Mouse (Mus musculus) spleen, postnatal 14 days (tissue): ENCODE results near the gene Mrpl51.

Experiments
- DNase-seq, 2 experiments: peaks; one replicate each; pipeline ENCODE4 v3.0.0; 2021 to 2022; ENCODE audit warnings: low spot score in 2 of 2

Gene Mrpl51

DNA sequence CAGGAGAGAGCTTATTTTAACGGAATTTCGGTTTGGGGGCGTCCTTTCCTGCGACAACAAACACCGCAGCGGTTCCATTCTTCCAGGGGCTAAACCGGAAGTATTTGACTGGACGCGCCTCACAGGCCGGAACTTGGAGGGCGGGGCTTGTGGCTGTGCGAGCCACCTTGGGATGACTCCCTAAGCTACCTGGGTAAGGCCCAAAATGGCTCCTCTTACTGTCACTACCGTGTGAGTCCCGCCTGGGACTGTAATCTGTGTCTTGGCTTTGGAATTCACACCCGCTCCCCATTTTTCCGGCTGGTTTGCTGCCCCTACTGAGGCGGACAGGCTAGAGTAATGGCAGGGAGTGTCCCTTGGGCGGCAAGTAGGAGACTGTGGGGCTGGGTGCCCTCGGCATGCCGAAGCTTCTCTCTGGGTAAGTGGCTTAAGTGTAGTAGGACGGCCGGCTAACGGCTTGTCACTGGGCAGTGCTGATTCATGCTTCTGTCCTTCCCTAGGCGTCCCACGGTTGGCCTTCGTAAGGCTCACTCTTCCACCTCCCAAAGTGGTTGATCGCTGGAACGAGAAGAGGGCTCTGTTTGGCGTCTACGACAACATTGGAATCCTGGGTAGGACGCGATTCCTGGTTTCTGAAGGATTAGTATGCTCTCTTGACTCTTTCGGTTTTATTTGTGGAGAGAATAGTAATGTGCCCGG is 564 bp downstream of the Mrpl51 start:
- peak; percentile 82 to 89 for DNase-seq

DNA sequence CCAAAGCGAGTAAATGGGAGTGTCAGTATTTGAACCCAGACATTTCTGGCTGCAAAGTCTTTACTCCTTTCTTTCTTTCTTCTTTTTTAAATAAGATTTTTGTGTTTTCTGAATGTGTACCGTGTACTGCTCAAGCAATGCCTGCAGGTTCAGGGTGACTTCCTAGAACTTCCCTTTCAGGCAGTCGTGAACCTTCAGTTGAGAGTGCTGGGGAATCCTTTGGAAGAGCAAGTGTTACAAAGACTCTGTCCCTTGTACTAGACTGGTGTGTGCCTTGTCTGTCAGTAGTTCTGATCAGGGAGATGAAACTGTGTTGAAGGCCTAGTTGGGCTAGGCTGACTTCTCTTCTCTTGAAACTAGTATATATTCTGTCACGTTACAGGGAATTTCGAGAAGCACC is 1.2 kb downstream of the Mrpl51 start:
- no peak for DNase-seq

DNA sequence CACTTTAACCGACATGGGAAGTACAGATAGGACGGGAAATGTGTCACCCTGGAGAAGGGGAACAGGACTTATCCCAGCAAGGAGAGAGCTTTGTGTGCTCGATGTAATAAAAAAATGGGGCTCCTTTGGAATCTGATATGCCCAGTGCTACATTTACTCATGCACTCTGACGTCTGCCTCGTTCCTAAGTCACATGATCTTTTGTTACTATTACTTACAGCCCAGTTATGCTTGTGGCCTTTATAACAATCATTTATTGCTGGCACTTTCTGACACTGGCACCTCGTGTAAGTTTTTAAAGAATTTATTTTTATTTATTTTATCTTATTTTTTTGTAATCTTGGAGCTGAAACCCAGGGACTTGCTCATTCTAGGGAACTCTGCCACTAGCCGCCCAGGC is 1.8 kb downstream of the Mrpl51 start:
- DNase-seq = no peak

DNA sequence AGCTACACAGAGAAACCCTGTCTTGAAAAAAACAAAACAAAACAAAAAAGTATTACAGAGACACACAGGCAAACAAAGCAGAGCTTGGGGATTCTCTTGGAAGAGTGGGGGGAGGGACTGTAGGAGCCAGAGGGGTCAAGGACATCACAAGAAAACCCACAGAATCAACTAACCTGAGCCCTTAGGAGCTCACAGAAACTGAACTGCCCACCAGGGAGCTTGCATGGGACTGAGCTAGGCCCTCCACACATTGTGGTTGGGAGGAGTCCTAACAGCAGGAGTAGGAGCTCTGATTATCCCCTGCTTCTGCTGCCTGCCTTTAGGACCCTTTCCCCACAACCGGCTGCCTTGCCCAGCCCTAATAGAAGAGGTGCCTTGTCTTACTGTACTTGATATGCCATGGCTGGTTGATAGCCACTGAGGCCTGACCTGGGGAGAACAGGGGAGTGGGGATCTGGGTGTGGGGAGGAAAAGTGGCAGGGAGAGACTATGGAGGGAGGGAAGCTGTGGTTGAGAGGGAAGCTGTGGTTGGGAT is 4.0 kb downstream of the Mrpl51 start:
- no peak for DNase-seq

DNA sequence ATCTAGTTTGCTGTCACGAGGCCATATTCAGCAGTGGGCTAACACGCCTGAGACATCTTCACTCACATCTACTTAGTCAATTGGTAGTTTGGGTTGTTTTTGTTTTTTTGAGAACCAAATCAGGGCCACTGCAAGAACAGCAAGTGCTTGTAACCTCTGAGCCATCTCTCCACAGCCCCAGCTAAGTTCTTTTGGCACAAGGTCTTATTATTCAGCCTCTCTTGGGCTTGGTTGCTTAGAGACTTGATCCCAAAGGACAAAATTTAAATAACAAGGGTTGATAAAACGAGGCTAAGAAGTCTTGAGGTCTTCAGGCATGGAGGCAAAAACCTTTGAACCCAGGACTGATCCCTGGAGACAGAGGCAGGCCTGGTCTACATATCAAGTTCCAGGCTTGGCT is 4.7 kb downstream of the Mrpl51 start:
- DNase-seq = no peak

DNA sequence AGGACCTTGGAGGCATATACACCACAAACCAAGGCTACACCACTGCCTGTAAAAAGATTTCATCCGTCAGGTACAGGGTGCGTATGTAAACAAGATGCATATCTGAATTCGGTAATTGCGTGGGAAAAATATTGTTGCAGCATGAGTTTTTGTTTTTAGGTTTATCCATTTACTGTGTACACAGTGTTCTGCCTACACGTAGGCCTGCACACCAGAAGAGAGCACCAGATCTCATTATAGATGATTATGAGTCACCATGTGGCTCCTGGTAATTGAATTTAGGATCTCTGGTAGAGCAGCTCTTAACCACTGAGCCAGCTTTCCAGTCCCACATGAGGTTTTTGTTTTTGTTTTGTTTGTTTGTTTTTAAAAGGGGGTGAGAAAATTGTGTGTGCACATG is 5.6 kb downstream of the Mrpl51 start:
- no peak for DNase-seq

DNA sequence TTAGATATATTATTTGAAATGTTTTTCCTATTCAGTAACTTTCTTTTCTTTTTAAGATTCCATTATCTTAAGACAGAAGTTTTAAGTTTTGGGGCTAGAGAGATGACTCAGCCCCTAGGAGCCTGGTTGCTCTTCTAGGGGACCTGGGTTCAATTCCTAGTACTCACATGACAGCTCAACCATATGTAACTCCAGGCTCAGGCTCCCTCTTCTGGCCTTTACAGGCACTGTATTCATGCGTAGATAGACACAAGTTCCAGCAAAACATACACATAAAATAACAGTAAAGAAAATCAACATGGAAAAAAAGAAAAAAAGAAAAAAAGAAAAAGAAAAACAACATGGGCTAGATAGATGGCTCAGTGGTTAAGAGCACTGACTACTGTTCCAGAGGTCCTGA is 18.8 kb downstream of the Mrpl51 start:
- no peak for DNase-seq

DNA sequence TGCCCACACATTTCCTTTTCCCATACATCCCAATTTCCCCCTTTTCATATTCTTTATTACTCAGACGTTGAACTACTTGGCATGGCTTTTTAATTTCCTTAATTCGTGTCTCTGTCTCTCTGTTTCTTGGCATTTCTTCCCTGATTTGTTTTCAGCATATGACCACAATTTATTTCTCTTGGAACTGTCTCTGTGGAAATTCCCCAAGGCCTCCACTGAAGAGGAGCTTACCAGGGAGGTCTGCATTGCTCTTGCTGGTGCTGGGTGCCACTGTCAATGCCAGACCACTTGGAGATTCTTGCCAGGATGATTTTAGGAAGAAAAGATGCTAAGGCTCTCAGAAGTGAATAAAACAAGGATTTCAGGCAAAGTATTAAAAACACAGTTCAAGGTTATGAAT is 21.0 kb downstream of the Mrpl51 start:
- DNase-seq = no peak

DNA sequence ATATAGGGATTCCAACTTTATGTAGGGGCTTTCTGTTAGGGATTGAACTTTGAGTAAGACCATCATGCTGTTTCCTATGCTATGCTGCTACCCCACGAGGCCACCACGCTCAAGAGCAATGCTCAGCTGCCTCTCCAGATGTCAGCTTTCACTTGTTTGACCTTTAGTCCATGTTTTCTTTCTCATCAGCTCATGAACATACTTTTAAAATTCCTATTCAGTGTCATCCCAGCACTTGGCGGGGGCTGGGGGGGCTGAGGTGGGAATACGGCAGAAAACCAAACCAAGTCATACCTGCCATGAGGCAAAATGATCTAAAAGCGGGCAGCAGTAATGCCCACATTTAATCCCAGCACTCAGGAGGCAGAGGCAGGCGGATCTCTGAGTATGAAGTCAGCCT is 21.5 kb downstream of the Mrpl51 start:
- DNase-seq = no peak

DNA sequence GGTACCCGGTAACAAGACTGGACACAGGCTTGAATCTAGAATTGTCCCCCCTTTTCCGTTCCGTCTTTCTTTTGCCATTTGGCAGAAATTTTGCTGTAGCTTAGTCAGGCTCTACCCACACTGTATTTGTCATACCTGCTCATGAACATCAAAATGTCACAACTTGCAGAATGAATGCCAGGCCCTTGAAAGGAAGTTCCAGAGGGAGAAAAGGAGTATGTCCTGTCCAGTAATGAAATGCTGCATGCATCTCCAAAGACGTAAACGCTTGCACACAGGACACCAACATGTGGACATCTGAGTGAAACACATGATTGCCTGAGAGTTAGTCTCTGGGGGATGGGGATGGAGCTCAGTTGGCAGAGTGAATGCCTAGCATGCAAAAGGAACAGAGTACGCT is 22.1 kb downstream of the Mrpl51 start:
- DNase-seq = no peak

DNA sequence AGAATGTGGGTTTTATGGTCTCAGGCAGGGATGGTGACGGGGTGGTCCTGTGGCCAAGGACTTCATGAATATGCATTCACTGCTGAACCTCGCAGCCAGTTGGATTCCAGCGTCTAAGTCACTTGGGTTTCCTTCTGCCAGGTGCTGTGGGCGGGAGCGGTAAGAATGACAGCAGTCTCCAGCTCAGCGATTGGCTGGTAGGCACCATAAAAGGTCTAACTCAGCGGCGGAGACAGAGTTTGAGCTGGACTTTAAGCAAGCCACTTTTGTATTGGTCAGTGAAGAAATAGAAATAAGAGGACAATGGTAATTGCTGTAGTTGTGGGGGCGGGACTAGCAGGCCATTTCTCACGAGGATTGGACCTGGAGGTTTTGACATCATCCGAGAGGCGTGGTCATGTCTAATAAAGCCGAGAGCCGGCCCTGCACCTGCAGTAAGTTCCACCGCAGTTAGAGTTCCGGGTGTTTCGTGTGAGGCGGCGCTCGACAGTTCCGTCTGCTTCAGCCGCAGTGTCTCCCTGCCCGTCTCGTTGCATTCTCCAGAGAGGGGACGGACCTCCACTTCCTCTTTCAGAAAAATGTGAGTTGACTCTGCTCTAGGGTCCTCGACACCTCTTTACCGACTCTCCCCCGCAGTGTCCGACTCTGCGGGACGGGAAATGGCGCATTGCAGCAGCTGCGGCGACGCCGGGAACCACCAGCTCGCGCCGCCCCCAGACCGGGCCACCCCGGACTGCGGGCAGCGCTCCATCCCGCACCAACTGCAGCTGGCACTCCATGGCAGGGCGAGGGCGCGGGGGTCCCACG is 23.8 kb downstream of the Mrpl51 start, which contains the start of gene Vamp1:
Vamp1 (plus strand) TSS at position 404 of the 807 bp plus-strand sequence.
- DNase-seq = peak; percentile 82 to 89

DNA sequence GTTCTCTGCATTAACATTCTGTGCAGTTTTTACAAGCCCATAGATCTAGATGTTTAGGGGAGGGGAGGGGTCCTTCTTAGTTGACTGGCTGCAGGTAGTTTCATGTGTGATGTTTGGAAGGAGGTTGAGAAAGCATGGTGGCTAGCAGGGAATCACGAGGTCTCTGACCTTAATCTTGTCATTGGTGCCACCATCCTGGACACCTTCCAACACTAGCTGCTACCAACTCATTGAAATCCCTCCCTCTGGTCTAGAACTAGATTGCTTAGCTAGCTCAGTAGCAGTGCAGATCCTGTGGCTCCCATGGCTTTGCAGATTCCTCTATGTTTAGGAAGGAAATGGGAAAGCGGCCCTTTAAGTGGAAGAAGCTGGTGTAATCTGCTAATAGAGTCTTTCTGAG is 25.3 kb downstream of the Mrpl51 start:
- DNase-seq = no peak

DNA sequence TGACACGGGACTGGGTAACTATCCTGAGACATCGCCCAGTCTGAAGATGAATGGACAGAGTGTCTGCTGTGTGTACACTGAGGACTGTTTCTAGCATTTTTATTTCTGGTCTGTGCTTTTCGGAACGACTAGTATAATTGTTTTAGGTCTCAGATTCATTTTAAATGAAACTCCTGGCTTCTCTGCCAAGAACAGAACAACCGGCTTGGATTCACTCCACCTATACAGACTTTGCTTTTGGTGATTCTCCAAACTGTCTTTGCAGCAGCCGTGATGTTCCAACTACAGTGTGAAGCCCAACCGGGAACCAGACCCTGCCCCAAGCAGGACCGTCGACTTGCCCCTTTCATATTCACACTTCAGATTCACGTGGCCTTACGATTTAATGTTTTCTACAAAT is 26.3 kb downstream of the Mrpl51 start:
- DNase-seq = no peak

DNA sequence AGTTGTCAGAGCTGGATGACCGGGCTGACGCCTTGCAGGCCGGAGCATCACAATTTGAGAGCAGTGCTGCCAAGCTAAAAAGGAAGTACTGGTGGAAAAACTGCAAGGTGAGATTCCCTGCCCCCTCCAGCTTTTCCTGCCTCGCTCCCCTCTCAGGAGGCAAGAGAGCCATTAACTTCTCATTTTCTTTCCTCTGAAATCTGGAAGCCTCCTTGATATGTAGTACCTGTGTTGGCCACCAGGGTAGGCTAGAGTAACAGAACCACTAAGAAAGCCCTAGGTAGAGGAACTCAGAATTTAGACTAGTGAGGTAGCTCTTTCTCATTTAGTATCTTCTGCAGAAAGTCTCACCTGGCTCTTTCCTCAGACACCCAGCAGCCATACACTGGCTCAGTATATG is 27.4 kb downstream of the Mrpl51 start:
- DNase-seq = peak in 1 of 2 experiments; percentile 66

DNA sequence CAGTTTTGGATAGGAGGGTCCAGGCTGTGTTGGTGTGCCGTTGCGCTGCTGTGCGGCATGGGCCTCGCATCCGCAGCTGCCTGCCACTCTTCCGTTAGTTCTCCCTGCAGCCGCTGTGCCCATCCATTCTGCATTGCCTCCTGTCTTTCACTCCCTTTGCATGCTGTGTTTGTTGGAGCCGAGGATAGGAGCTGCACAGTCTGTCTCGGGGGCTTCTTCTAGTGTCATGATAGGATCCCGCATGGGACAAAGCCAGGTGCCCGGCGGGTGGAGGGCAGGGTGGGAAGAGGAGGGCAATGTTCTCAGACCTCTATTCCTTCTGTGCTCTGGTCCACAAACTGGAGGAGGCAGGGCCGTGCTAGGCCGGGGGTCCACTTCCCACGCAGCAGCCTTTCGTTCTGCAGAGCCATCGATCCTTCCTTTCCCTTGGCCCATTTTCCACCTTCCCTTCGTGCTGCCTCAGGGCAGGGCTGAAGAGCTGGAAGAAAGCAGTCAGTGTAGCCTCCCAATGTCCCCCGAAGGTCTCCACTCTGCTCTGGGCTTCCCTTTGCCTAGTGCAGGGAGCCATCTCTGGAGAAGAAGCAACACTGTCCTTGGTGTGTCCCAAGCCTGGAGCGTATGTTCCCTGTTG is 29.6 kb downstream of the Mrpl51 start:
- DNase-seq = no peak

DNA sequence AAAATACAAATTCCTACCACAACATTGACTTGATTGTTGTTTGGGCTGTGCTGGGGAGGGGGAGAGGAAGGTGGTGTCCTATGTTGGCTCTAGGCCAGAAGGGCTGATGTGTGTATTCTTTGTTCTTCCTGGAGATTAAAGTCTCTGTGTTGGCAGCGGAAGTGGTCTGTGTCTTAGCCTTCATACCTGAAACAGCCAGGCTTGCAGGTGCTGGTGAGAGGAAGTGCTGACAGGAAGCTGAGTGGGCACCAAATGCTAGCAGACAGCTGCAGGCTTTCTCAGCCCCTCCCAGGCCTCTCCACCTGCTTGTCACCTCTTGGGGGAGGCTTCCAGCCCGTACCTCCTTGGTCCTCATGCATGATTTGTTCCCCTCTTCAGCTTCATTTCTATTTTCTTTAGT is 30.5 kb downstream of the Mrpl51 start:
- peak; percentile 47 to 57 for DNase-seq

DNA sequence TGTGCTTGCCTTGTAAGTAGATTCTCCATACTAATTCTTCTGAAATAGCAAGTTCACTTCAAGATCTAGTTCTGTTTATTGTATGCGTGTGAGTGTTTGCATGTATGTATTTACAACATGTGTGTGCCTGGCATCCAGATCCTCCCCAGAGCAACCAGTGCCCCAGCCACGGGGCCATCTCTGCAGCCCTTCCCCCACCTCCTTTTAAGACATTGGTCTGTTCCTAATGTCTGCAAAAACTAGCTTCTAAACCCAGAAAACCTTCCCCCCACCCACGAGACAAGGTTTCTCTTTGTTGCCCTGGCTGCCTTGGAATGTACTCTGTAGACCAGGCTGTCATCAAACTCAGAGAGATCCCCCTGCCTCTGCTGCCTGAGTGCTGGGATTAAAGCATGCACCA is 31.0 kb downstream of the Mrpl51 start:
- no peak for DNase-seq

DNA sequence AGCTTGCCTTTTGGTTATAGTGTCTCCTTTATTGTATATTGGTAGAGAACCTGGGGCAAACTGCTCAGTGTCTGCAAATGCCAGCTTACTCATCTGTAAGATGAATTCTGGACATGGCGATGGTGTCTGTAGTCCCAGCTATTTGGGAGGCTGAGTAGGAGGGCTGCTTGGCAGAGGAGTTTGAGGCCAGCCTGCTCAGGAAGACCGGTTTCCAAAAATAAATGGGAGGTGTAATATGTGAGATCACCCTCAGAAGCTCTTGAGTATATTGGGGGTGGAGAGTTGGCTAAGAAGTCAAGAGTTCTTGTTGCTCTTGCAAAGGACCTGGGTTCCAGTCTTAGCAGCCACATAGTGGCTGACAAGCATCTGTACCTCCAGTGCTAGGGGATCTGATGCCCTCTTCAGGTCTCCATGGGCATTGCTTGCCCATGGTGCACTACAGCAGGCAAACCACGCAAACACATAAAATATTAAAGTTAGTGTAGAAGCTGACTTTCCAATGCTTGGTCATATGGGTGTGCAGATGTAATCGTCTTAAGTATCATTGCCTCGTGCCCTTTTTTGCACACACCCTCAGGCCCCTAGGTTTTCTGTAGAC is 34.0 kb downstream of the Mrpl51 start:
- no peak for DNase-seq

DNA sequence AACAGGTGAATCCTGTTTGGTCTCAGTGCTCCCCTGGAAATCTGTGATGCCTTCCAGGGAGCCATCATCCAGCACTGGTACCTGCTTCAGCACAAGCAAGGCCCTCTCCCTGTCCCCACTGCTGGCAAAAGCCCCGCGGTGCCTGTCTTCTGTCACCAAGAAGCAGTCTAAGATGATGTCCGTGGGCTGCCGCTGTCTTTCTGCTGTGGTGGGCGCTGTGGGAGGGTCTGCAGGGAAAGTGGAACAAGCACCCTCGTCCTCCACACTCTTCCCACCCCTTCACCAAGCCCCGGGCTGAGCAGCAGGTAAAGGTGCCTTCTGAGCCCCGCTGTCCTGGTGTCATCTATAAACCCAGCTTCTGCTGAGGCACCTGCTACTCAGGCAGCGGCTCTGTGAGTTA is 39.0 kb downstream of the Mrpl51 start:
- no peak for DNase-seq

DNA sequence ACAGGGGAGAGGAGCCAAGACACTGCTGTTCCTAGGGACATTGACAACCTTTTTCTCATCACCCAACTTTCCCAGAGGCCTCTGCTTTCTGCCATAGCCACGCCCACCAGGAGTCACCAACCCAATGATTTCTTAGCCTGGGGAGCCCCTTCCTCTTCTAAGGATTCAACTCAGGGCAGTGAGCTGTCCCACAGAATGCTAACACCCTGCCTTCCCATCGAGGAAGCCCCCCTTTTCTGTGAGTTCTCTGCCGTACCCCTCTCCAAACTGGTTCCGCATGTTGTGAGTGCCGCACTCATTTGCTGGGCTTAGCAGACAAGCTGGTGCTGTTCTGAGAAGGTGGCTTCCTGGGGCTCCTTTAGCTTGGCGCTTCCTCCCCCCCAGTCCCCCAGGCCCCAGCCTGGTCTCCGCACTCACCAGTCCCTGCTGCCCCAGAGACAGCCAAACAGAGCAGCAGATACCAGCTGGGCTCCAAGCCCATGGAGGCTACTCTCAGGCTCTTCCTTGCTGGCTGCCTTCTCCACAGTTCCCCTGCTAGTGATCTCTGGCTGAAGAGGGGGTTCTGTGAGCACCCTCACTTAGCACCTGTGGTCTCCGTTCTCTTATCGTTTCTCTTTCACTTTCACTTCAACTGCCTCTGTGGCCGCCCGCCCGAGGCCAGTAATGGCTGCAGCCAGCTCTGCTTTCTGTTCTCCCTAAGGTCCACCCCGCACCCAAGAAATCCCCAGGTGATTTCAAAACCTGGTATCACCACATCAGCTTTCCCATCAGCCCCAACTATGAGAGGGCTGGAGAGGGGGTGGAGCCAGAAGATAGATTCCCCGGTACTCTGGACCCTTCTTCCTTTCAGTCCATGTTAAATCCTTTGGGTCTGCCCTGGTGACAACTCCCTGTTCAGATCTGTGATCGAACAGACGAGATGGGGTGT is 39.8 kb downstream of the Mrpl51 start, which contains the start of gene Tapbpl:
Tapbpl (minus strand) TSS at position 744 of the 928 bp plus-strand sequence.
- DNase-seq = peak in 1 of 2 experiments; percentile 55

DNA sequence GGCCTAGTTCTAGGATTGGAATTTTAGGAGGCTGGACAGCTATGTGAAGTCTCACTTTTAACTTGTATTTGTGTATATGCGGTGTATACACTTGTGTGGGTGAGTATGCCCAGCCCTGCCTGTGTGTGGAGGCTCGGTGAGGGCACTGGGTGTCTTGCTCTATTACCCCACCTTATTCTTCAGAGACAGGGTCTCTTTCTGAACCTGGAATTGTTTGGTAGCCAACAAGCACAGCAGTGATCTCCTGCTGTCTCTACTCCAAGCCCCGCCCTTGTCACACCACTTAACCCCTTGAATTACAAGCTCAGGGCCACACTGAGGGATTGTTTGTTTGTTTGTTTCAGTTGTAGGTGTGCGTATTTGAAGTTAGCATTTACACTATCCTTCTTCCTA is 40.4 kb downstream of the Mrpl51 start:
- DNase-seq = no peak
